24 mouse cellular contexts compared by ENCODE assay signal in genomic region chr10:96940887-96941518, GRCm38 (mm10).
"Had no signal": no experiment of that assay in that cellular context is flagged by ENCODE, and none has a peak within 500 bp of the region (broad histone marks: within the 10 kb centered on the region; RNA-seq: fewer than 3 reads in every experiment).

No protein-coding gene starts in this region.

- H3K36me3 ChIP-seq: heart, embryonic 13.5 days; heart, embryonic 15.5 days; hindbrain, embryonic 13.5 days; hindbrain, embryonic 15.5 days; limb, embryonic 10.5 days; limb, embryonic 12.5 days had no signal

- H3K9ac ChIP-seq: heart, embryonic 13.5 days; heart, embryonic 15.5 days; hindbrain, embryonic 13.5 days; hindbrain, embryonic 15.5 days; limb, embryonic 12.5 days had no signal

- ATAC-seq: forebrain, embryonic 16.5 days; hindbrain, postnatal 0 days; intestine, embryonic 16.5 days had no signal

- H3K27ac ChIP-seq: gastrocnemius, adult 2 months; heart, adult 2 months; heart, embryonic 13.5 days; heart, embryonic 15.5 days; hindbrain, embryonic 13.5 days; hindbrain, embryonic 15.5 days; hindbrain, postnatal 0 days; layer of hippocampus, adult 2 months; left cerebral cortex, adult 2 months; limb, embryonic 10.5 days; limb, embryonic 12.5 days had no signal

- H3K4me2 ChIP-seq: heart, embryonic 11.5 days; heart, embryonic 13.5 days; heart, embryonic 15.5 days; hindbrain, embryonic 13.5 days; hindbrain, embryonic 15.5 days; limb, embryonic 12.5 days had no signal

- H3K9me3 ChIP-seq: heart, embryonic 13.5 days; heart, embryonic 15.5 days; hindbrain, embryonic 13.5 days; hindbrain, embryonic 15.5 days; limb, embryonic 10.5 days; limb, embryonic 12.5 days had no signal

- H3K4me1 ChIP-seq: heart, embryonic 13.5 days; heart, embryonic 15.5 days; hindbrain, embryonic 13.5 days; hindbrain, embryonic 15.5 days; limb, embryonic 10.5 days; limb, embryonic 12.5 days had no signal

- DNase-seq: gastrocnemius, adult 2 months; gastrocnemius, postnatal 10 days; gastrocnemius, postnatal 36 days; heart, adult 11 months; heart, adult 2 months; heart, postnatal 14 days; heart, postnatal 36 days; kidney, adult 11 months; kidney, adult 2 months; kidney, postnatal 10 days; kidney, postnatal 25 days; kidney, postnatal 4 days had no signal

- H3K4me3 ChIP-seq: gastrocnemius, adult 2 months; heart, adult 2 months; heart, embryonic 13.5 days; heart, embryonic 15.5 days; hindbrain, embryonic 13.5 days; hindbrain, embryonic 15.5 days; layer of hippocampus, adult 2 months; left cerebral cortex, adult 2 months; limb, embryonic 10.5 days; limb, embryonic 12.5 days had no signal

- H3K27me3 ChIP-seq: heart, embryonic 13.5 days; heart, embryonic 15.5 days; hindbrain, embryonic 13.5 days; hindbrain, embryonic 15.5 days; limb, embryonic 12.5 days had no signal
